ENCODE assay signal across 1 mouse cellular context in the genomic region with DNA sequence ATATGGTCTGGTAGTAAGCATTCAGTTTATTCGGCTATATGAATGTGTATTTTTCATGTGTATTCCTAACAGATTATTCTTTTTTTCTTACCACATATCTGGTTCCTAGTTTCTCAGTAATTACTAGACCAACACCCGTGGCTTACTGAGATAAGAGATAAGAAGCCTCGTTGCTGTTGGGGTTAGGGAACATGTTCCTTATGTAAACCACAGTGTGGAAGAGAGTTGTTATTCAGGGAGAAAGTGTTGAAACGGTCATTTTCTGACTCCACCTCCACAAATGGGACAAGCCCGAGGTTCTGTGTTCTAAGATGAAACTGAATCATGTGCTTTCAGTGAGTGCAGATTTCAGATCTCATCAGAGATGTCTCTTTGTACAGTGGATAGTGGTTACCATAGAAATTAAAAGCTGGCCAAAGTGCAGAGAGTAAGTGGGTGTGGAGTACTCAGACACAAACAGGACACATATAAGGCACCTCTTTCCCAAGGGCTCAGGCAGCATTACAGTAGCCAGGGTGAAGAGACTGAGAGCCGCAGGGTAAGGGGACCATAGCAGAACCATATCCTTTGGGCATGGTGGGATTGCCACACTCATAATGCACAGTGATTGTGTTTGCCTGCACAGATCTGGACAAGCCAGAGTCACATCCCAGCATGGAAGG.
TF ChIP-seq lines count a peak whose summit lies in the region.

No protein-coding gene starts in this region.

TF ChIP-seq in MEL, 35 proteins besides CTCF, POLR2A, EP300 and RAD21 (continued from another document):
- TF ChIP-seq MAZ (IDR thresholded peaks at IDR 0.05; ENCODE audit: low read depth, low read length) = 0 out of 2 replicates have a peak, but pooled peaks have one; percentile 38
- peak; percentile 97 for TF ChIP-seq TCF12 (IDR thresholded peaks at IDR 0.05; ENCODE audit: low read depth, low read length)
- no peak for TF ChIP-seq KAT2A (conservative IDR thresholded peaks at IDR 0.05; ENCODE audit: low read depth, low read length)
- TF ChIP-seq SMC3 (IDR thresholded peaks at IDR 0.05; ENCODE audit: low read depth, low read length) = no peak
- 0 out of 2 replicates have a peak, but pooled peaks have one; percentile 54 for TF ChIP-seq MEF2A (IDR thresholded peaks at IDR 0.05; ENCODE audit: extremely low read depth, insufficient replicate concordance, low read depth, low read length, poor library complexity, severe bottlenecking)
- peak; percentile 94 for TF ChIP-seq ETS1 (IDR thresholded peaks at IDR 0.05; ENCODE audit: low read depth, low read length)
- peak; percentile 43; the same call in 1 of the 2 replicates for TF ChIP-seq CHD2 (IDR thresholded peaks at IDR 0.05; ENCODE audit: low read length)
- TF ChIP-seq POLR2AphosphoS5 (IDR thresholded peaks at IDR 0.05; ENCODE audit: borderline replicate concordance, low read depth, low read length) = no peak
- TF ChIP-seq TBP (IDR thresholded peaks at IDR 0.05; ENCODE audit: low read depth, low read length) = no peak
- peak; percentile 92 for TF ChIP-seq MYC (IDR thresholded peaks at IDR 0.05; ENCODE audit: low read depth, low read length)
- TF ChIP-seq TAL1 (IDR thresholded peaks at IDR 0.05; ENCODE audit: low read length) = peak; percentile 86
- TF ChIP-seq MAFK (IDR thresholded peaks at IDR 0.05; ENCODE audit: borderline replicate concordance, low read depth, low read length) = no peak; the same call in 1 of the 2 replicates
- TF ChIP-seq UBTF (IDR thresholded peaks at IDR 0.05; ENCODE audit: borderline replicate concordance, insufficient read depth, low read depth, low read length) = no peak
- TF ChIP-seq ELF1 (IDR thresholded peaks at IDR 0.05; ENCODE audit: low read depth, low read length) = 0 out of 2 replicates have a peak, but pooled peaks have one; percentile 3
- TF ChIP-seq ZKSCAN1 (IDR thresholded peaks at IDR 0.05; ENCODE audit: low read depth, low read length) = no peak
- no peak for TF ChIP-seq USF2 (IDR thresholded peaks at IDR 0.05; ENCODE audit: borderline replicate concordance in 1 of 2, insufficient read depth in 1 of 2, low read depth in 1 of 2, low read length in 2 of 2)
